Mouse (Mus musculus) midbrain, embryonic 14.5 days (tissue): Measurements from ENCODE around the gene Qtrt1. TPM values are rescaled to one million over a fixed set of nuclear protein-coding genes. Genes with fewer than 3 reads are reported as not detected.
"Not testable (repeated sequence)": the region's sequence is repeated elsewhere in the genome, so short reads cannot be mapped to it uniquely, and the experiment has no call there.

Experiments
- ATAC-seq: fragments of 200-750 bp; cut with Nextera tagmentation; 2 replicates; pipeline ENCODE4 v1.8.0; 2017; ENCODE audit warnings: moderate number of reproducible peaks, moderate library complexity; ENCODE audit not compliant: low FRiP score, low TSS enrichment
- DNase-seq: peaks from one replicate; pipeline ENCODE4 v3.0.0-alpha.2; 2015
- H3K27ac ChIP-seq: fragments of 300-500 bp; sonication (generic); replicated peaks from 2 replicates; pipeline ENCODE4 v1.5.1; 2014; ENCODE audit warnings: mild to moderate bottlenecking, low read depth, low read length, moderate library complexity
- H3K27me3 ChIP-seq: fragments of 300-500 bp; sonication (generic); 2 replicates; pipeline ENCODE4 v1.6.1; 2014; ENCODE audit warnings: low read length, control low read depth, mixed read lengths; ENCODE audit not compliant: control insufficient read depth, insufficient read depth
- H3K36me3 ChIP-seq: fragments of 300-500 bp; sonication (generic); 2 replicates; pipeline ENCODE4 v1.6.1; 2014; ENCODE audit warnings: low read length, control low read depth; ENCODE audit not compliant: control insufficient read depth, insufficient read depth
- H3K4me1 ChIP-seq: fragments of 300-500 bp; sonication (generic); 2 replicates; pipeline ENCODE4 v1.6.1; 2014; ENCODE audit warnings: mild to moderate bottlenecking, antibody characterized with exemption, low read length, control low read depth; ENCODE audit not compliant: control insufficient read depth, insufficient read depth
- H3K4me2 ChIP-seq: fragments of 300-500 bp; sonication (generic); 2 replicates; pipeline ENCODE4 v1.6.1; 2014; ENCODE audit warnings: mild to moderate bottlenecking, low read length, moderate library complexity
- H3K4me3 ChIP-seq: fragments of 300-500 bp; sonication (generic); replicated peaks from 2 replicates; pipeline ENCODE4 v1.5.1; 2014; ENCODE audit warnings: low read depth, low read length
- H3K9ac ChIP-seq: fragments of 300-500 bp; sonication (generic); replicated peaks from 2 replicates; pipeline ENCODE4 v1.6.1; 2014; ENCODE audit warnings: mild to moderate bottlenecking, low read length, moderate library complexity
- H3K9me3 ChIP-seq: fragments of 300-500 bp; sonication (generic); 2 replicates; pipeline ENCODE4 v1.6.1; 2016; ENCODE audit warnings: low read length, control low read depth, mixed read lengths; ENCODE audit not compliant: control insufficient read depth
- WGBS: fragments of 180-500 bp; shearing (Covaris S2); extraction: QIAGEN DNeasy Blood & Tissue Kit; methylation state at CpG from one replicate; pipeline ENCODE4 v1.1.7; 2014; 5-methylcytosine and 5-hydroxymethylcytosine counted together
- polyA plus RNA-seq: library from polyadenylated mRNA; unstranded; fragments of >200 nt; fragmentation: Nextera tagmentation; extraction: Ambion mirVana; gene quantifications from 2 replicates; pipeline ENCODE4 v1.2.1, GENCODE M21; 2014

The Qtrt1 gene
- polyA plus RNA-seq, 1 experiment from 2014 or later, result 54.3 TPM

GRCm38 (mm10) chr9:21456930-21457634 lies 45.4 kb downstream of the Qtrt1 start:
- Histone ChIP-seq H3K9ac (no peak overlapping the region), H3K27me3 (no peaks in the 10 kb centered on the region), H3K4me3 (no peak overlapping the region), H3K36me3 (peaks cover 20% of the 10 kb centered on the region), H3K9me3 (no peaks in the 10 kb centered on the region), H3K4me1 (no peaks in the 10 kb centered on the region), H3K27ac (no peak overlapping the region), H3K4me2 (no peak overlapping the region)
- DNase-seq, result no peak
- ATAC-seq, result no peak
- WGBS, result 85% methylated on average over 10 of the region's 10 CpGs

GRCm38 (mm10) chr9:21458821-21459220 lies 47.2 kb downstream of the Qtrt1 start:
- H3K4me2 ChIP-seq, result no peak overlapping the region
- no peaks in the 10 kb centered on the region for H3K4me1 ChIP-seq
- no peak overlapping the region for H3K9ac ChIP-seq
- no peak for DNase-seq
- no peak for ATAC-seq
- no peak overlapping the region for H3K4me3 ChIP-seq
- H3K27ac ChIP-seq, result no peak overlapping the region
- H3K9me3 ChIP-seq, result no peaks in the 10 kb centered on the region
- H3K27me3 ChIP-seq, result no peaks in the 10 kb centered on the region
- H3K36me3 ChIP-seq, result peaks cover 20% of the 10 kb centered on the region
- 90% methylated on average over 3 of the region's 3 CpGs for WGBS

GRCm38 (mm10) chr9:21460400-21460940 lies 48.8 kb downstream of the Qtrt1 start:
- H3K27ac ChIP-seq, result no peak overlapping the region
- no peaks in the 10 kb centered on the region for H3K4me1 ChIP-seq
- 98% methylated on average over 3 of the region's 3 CpGs for WGBS
- ATAC-seq (no peak), DNase-seq (no peak)
- no peak overlapping the region for H3K4me3 ChIP-seq
- H3K36me3 ChIP-seq, result peaks cover 20% of the 10 kb centered on the region
- H3K4me2 ChIP-seq, result no peak overlapping the region
- no peaks in the 10 kb centered on the region for H3K9me3 ChIP-seq
- no peaks in the 10 kb centered on the region for H3K27me3 ChIP-seq
- H3K9ac ChIP-seq, result no peak overlapping the region

- WGBS, result 82% methylated on average over 5 of the region's 5 CpGs
- no peaks in the 10 kb centered on the region for H3K27me3 ChIP-seq
- peaks cover 37% of the 10 kb centered on the region for H3K36me3 ChIP-seq
- no peak overlapping the region for H3K4me3 ChIP-seq
- ATAC-seq (no peak), DNase-seq (no peak)
- H3K27ac ChIP-seq, result no peak overlapping the region
- H3K4me2 ChIP-seq, result no peak overlapping the region
- no peaks in the 10 kb centered on the region for H3K9me3 ChIP-seq
- no peak overlapping the region for H3K9ac ChIP-seq
- H3K4me1 ChIP-seq, result no peaks in the 10 kb centered on the region
Measured at GRCm38 (mm10) chr9:21463138-21463590, 51.5 kb downstream of the Qtrt1 start.

GRCm38 (mm10) chr9:21463766-21464564 lies 52.3 kb downstream of the Qtrt1 start:
- DNase-seq (no peak), ATAC-seq (no peak)
- 92% methylated on average over 3 of the region's 3 CpGs for WGBS
- no peak overlapping the region for H3K4me3 ChIP-seq
- peaks cover 37% of the 10 kb centered on the region for H3K36me3 ChIP-seq
- H3K4me1 ChIP-seq, result no peaks in the 10 kb centered on the region
- H3K27ac ChIP-seq, result 0 out of 2 replicates have a peak overlapping the region, but pooled peaks have one; percentile 13
- H3K27me3 ChIP-seq, result no peaks in the 10 kb centered on the region
- H3K9me3 ChIP-seq, result no peaks in the 10 kb centered on the region
- H3K4me2 ChIP-seq, result no peak overlapping the region
- H3K9ac ChIP-seq, result no peak overlapping the region

GRCm38 (mm10) chr9:21464565-21464928 lies 52.9 kb downstream of the Qtrt1 start:
- peaks cover 39% of the 10 kb centered on the region for H3K36me3 ChIP-seq
- 95% methylated on average over 7 of the region's 7 CpGs for WGBS

GRCm38 (mm10) chr9:21469032-21470024 lies 57.7 kb downstream of the Qtrt1 start:
- H3K9me3 ChIP-seq, result no peaks in the 10 kb centered on the region
- H3K27me3 ChIP-seq, result no peaks in the 10 kb centered on the region
- WGBS, result 89% methylated on average over 20 of the region's 20 CpGs
- no peaks in the 10 kb centered on the region for H3K4me1 ChIP-seq
- DNase-seq, result peak; percentile 41
- ATAC-seq, result no peak
- H3K36me3 ChIP-seq, result peaks cover 72% of the 10 kb centered on the region
- no peak overlapping the region for H3K27ac ChIP-seq
- no peak overlapping the region for H3K4me2 ChIP-seq
- H3K9ac ChIP-seq, result no peak overlapping the region
- H3K4me3 ChIP-seq, result no peak overlapping the region

More at GRCm38 (mm10) chr9:21464565-21464928, 52.9 kb downstream of the Qtrt1 start:
- not testable (repeated sequence) for DNase-seq, H3K4me3 ChIP-seq, H3K27me3 ChIP-seq, H3K4me1 ChIP-seq, ATAC-seq, H3K9me3 ChIP-seq, H3K9ac ChIP-seq, H3K4me2 ChIP-seq, H3K27ac ChIP-seq
